Mouse (Mus musculus) thymus, postnatal 4 days (tissue): Measurements from ENCODE around the gene Stkld1.
A peak's percentile ranks its signal among the peaks of the same experiment; 100 is the strongest.

Experiments
- DNase-seq: peaks from one replicate; pipeline ENCODE4 v3.0.0; 2021

Stkld1 gene

DNA sequence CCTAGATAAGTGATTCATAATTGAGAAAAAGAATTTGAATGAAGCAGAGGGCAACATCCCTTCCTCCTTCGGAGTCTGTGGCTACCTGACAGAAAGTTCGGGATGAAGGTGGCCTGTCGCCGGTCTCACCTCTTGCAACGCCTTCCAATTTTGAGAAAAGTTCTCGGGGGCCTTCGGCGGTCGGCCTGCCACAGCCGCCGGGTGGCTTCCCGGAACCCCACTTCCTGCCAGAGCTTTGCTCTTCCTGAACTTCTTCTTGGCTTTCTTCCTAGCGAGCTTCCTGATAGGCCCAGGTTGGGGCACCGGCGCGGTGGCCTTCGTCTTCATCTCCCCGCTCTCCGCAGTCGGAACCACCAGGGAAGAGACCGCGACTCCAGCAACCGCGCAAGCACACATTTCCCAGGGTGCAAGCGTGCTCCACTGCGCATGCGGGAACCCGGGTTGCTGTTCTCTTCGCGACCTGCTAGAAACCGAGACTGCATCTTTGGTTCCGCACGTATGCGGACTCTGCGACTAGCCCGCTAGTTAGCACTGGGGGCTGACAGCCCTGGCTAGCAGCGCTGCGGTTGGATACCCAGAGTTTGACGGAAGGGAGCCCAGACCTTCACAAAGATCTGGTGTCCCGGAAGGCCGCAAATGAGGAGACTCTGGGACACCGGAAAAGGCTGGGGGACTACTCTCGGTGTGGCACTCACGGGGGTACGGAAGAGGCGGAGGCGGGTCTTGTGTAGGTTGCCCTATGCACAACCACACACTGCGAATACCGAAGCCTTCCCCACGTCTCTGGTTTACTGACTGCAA is 30.3 kb downstream of the Stkld1 start, which contains the start of gene Rexo4:
Rexo4 (minus strand) TSS at position 464 of the 801 bp plus-strand sequence.
- peak; percentile 96 for DNase-seq

DNA sequence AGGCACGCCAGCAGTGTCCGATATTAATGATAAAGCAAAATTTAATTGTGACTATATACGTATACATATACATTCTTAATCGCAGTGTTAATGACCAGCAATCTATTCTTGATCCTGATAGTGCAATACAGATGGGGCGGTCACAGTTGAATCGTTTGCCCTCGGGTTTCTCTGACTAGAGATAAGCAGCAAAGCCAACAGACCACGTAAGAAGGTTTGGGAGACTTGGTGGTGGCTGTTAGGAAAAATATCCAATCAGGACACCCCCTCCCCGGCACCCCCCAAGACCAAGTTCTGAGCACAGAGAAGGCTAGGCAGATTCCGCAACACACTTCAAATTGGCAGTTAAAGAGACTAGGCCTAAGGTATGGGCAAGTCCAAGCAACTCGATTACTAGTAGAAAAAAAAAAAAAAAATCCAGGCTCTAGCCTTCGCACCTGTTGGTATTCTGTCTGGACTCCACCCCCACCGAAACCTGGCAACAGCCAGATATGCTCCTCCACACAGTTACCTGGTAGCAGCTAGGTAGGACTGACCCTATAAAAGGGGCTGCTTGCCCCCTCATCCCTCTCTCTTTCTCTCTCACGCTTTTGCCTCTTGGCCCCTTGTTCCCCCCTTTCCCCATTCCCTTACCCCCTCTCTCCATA is 31.0 kb downstream of the Stkld1 start:
- no peak for DNase-seq

DNA sequence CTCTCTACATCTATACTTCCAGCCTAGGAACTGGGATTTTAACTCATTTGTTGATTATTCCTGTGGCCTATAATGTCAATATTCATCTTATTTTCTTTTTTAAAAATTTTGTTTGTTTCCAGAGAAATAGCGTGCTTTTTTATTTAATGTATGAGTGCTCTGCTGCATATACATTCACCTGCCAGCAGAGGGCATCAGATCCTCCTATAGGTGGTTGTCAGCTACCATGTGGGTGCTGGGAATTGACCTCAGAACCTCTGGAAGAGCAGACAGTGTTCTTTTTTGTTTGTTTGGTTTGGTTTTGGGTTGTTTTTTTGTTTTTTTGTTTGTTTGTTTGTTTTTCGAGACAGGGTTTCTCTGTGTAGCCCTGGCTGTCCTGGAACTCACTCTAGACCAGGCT is 33.4 kb downstream of the Stkld1 start:
- no peak for DNase-seq

DNA sequence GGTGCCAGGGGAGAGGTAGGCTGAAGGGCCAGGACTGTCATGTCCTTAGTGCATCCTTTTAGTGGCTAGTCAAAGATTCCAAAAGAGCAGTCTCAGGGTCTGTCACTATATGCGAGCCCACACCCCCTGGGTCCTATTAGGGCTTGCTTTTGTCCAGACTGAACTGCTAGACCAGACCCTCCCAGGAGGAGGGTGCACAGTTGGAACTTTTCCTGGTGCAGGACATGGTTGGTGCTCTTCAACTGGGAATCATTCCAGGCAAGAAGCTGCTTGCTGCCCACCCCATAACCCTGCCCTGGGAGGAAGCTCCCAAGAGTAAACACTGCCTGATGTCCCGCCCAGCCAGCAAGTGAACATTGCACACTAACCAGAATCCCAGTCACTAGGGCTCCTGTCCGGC is 39.3 kb downstream of the Stkld1 start, which contains the start of gene Adamts13:
Adamts13 (plus strand) TSS at position 301 of the 400 bp plus-strand sequence.
- DNase-seq, result peak; percentile 36

DNA sequence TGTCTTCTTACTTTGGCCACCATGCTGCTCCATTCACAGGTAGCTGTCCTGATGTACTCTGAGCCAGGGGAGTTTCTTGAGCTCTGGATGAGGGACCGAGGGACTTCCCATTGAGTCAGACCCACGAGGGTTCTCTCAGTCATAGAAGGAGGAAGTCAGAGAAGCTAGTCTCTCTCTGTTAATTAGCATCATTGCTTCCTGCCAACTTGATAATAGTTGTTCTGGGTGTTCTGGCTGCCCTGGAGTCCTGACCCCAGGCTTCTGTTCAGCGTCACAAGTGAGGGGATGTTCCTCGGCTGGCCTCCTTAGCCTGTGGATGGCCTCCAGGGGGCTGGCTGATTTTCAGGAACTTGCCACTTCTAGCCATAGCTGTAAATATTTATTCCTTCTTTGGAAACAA is 40.1 kb downstream of the Stkld1 start:
- DNase-seq, result no peak

DNA sequence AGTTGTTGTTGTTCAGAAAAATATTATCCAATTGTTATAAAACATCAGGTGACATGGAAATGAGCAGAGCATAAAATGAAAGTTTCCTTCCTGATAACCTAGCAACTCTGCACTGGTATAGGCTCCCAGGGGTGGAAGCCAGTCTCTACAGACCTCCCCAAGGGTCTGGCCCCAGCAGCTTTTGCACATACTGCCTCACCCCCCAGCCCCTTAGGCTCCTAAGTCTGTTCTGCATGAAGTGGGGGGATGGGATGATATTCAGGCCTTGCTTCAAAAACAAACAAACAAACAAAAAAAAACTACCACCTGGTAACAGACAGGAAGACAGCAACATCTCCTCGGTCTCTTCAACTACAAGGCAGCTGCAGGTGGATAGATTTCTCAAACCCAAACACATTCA is 46.5 kb downstream of the Stkld1 start:
- peak; percentile 54 for DNase-seq

DNA sequence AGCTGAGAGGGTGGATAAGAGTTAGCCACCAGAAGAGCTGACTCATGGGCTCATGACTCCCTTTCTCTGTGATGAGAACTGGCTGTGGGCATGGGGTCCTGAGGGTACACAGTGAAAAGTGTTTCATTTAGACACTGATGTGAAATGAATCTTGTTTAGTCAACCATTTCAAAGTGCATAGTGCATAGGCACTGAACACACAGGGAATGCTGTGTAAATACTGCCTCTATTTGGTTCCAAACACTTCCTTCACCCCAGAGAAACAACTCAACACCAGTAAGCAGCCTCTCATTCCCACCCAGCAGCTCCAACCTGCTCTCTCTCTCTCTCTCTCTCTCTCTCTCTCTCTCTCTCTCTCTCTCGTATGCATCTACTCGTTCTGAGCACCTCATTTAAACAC is 50.3 kb downstream of the Stkld1 start:
- DNase-seq, result no peak

DNA sequence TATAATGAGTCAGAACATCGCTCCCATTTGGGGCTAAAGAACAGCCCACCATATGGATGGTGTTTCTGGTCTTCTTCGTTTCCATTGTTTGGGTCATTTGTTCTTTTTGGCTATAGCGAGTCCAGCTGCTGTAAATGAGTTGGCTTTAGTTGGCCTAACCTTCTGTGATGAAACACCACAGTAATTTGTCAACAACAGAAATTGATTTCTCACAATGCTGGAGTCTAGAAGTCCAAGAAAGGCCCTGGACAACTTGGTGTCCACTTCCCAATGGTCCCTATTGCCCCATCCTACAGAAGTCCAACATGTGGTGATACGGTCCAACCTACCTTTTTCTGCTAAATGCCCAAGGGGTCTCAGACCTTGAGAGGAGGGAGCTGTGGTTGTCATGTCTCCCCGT is 50.8 kb downstream of the Stkld1 start:
- no peak for DNase-seq

DNA sequence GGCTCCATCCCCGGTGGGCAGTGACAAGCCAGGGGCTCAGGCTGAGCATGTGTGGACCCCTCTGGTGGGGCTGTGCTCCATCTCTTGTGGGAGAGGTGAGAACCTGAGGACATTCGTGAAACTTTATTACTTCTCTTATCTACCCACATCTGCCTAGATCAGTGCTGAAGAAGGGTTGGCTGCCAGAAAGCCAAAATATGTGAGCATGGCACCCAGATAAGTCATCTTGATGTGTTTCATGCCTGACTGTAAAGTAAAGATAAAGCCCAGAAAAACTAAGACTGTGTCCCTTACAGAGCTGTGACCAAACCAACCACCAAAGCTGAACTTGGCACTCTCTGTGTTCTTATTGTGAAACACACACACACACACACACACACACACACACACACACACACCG is 60.1 kb downstream of the Stkld1 start:
- DNase-seq, result no peak

DNA sequence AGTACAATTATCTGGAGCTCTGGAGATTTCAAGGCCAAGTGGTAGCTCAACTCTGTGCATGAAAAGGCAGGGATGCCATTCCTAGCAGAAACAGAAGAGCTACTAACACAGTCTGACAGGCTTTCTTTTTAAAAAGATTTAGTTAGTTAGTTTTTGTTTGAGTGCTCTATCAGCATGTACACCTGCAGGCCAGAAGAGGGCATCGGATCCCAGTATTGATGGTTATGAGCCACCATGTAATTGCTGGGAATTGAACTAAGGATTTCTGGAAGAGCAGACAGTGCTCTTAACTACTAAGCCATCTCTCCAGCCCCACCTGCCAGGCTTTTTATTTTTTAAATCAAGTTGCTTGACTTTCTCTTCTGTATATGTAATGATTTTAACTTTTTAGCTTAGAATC is 63.7 kb downstream of the Stkld1 start:
- peak; percentile 47 for DNase-seq

DNA sequence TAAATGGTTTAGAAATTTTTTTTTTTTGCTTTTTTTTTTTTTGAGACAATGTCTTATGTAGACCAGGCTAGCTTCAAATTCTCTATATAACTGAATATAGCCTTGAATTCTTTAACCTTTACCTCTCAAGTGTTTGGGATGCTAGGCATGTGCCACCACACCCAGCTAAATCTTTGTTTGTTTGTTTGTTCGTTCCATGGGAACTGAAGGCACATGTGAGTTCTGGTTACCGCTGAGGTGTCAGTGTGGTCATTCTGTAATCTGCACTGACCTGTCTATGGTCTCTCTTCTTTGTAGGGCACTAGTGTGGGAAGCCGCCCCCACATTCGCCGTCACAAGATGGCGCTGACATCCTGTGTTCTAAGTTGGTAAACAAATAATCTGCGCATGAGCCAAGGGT is 64.1 kb downstream of the Stkld1 start:
- DNase-seq, result no peak
